Mouse (Mus musculus) embryonic fibroblast, embryonic 13.5 days (primary cell): ENCODE results near the gene Tagap. TPM values are rescaled to one million over a fixed set of nuclear protein-coding genes. Genes with fewer than 3 reads are reported as not detected.
"Not testable (repeated sequence)": the region's sequence is repeated elsewhere in the genome, so short reads cannot be mapped to it uniquely, and the experiment has no call there.

Experiments
- H3K27ac ChIP-seq: 2 replicates; pipeline ENCODE4 v1.5.1; 2012; ENCODE audit warnings: low read length, control low read depth, inconsistent platforms; ENCODE audit not compliant: insufficient read depth
- H3K4me1 ChIP-seq: 2 replicates; pipeline ENCODE4 v1.6.1; 2011; ENCODE audit warnings: low read length; ENCODE audit not compliant: control insufficient read depth, insufficient read depth
- H3K4me3 ChIP-seq: 2 replicates; pipeline ENCODE4 v1.5.1; 2011; ENCODE audit warnings: mild to moderate bottlenecking, control low read depth, low read length; ENCODE audit not compliant: insufficient read depth
- polyA plus RNA-seq: library from polyadenylated mRNA; stranded (reverse); fragments of >200 nt; gene quantifications from 2 replicates; pipeline ENCODE4 v1.2.4, GENCODE M21; 2011; ENCODE audit warnings: low read depth; ENCODE audit not compliant: missing spikeins, insufficient read length

Tagap gene
- polyA plus RNA-seq, 1 experiment, result not detected

GRCm38 (mm10) chr17:7969782-7970181 is 44.0 kb downstream of the Tagap start:
- not testable (repeated sequence) for H3K27ac ChIP-seq, H3K4me1 ChIP-seq, H3K4me3 ChIP-seq

GRCm38 (mm10) chr17:7983484-7983883 is 57.7 kb downstream of the Tagap start:
- H3K27ac ChIP-seq, H3K4me1 ChIP-seq: not testable (repeated sequence)

More at GRCm38 (mm10) chr17:7983484-7983883, 57.7 kb downstream of the Tagap start:
- H3K4me3 ChIP-seq, result not testable (repeated sequence)

Other genes with a start within 250 kb of the Tagap start
- 43.4 and 56.7 TPM in 2 replicates for gene Fndc1, start 98.7 kb upstream of the Tagap start, polyA plus RNA-seq
- gene Rsph3a, start 19.6 kb downstream of the Tagap start, polyA plus RNA-seq, result 41.1 and 43.9 TPM in 2 replicates
- 0.19 TPM in 1 of 2 replicates, not detected in the other for gene Gm49673, start 221.8 kb downstream of the Tagap start, polyA plus RNA-seq
- 5.0 and 7.8 TPM in 2 replicates for gene Rnaset2a, start 222.1 kb downstream of the Tagap start, polyA plus RNA-seq
- 18.1 and 28.1 TPM in 2 replicates for gene Fgfr1op, start 239.5 kb downstream of the Tagap start, polyA plus RNA-seq